Mouse (Mus musculus) cerebellum, postnatal 4 days (tissue): ENCODE measurements around the gene D430019H16Rik.

Experiments used
- DNase-seq, 2 experiments: peaks; one replicate each; pipeline ENCODE4 v3.0.0; 2022; ENCODE audit warnings: low spot score in 2 of 2, mixed read lengths in 1 of 2

Gene D430019H16Rik

DNA sequence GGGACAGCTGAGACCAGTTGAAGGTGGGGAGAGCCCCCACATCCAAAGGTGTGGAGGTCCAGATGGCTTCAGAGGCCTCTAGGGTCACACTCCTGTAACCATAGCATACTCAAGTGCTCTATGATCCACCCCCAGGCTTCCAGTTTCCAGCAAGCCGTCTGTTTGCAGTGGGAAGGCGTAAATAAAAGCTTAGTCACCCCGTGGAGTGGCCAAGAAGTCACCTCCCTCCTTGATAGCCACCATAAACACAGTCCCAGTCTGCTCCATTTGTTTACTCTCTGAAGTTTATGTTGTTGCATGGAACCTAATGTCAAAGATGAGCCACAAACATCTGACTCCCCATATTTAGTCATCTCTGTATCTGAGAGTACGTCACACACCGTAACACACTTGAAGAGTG is 83.5 kb downstream of the D430019H16Rik start:
- no peak for DNase-seq

DNA sequence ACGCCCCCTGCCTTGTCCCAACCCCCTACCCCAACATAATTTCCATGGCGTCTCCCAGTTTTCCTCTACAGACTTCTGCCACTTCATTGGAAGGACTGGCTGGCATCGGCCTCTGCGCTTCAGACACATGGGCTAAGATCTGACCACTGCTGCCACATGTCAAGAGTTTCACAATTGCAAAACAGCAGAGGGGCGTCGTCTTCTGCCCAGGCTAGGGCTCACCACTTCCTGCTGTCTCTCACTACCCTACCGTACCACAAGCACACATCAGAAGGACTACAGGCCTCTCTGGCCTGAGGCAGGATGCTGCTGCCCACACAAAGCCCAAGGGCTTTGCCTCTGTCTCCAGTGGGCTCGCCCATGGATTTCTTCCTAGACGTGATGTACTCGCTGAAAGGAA is 86.0 kb downstream of the D430019H16Rik start:
- DNase-seq, result no peak

DNA sequence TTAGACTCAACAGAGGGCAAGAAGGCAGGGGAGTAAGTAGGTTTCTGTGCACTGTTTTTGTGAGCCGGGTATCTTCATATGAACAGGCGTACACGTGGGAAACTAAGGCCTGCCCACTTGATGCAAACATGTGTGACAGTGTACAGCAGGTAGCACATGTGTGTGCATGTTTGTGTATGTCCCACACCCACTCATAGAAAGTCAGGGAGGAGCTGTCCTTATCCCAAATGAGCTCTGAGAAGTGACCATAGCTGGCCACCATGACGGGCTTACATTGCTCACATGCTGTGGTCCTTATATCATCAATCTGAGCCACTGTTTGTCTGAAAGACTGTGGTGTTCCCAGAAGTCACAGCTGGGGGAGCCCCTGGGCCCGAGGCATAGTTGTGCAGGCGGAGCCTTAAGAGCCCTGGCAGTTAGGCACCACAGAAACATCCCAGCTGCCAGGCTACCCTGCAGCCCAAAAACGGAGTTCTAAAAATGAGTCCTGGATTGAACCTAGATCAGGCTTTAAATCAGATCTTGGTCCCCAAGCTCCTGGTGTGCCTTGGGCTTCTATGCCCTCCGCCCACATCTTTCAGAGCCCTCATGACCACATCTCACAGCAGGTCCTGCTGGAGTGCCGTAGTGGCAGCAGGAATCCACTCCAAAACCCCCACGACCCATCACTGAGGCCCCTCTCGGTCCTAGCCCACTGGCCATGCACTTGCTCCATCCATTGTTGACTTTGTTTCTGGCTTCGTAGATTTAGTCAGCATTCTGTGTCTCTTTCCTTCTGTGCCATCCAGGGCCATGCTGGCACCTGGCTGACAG is 88.1 kb downstream of the D430019H16Rik start:
- no peak for DNase-seq

DNA sequence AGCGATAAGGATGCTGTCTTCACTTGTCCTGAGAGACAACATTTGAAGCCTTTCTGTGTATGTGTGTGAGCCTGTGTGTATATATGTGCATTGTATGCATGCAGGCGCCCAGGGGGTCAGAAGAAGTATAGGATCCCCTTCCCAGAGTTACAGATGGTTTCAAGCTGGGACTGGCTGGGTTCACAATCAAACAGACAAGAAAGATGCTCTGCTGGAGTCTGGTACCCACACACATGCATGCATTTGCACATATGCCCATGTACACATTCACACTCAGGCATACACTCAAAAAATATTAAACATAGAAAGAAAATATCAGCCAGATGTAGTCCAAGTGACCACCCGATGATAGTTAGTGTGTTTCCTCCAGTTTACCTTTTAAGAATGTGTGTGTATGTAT is 88.9 kb downstream of the D430019H16Rik start:
- no peak for DNase-seq
